Mouse (Mus musculus) embryonic facial prominence, embryonic 14.5 days (tissue): ENCODE results near the gene Actrt2. TPM values are rescaled to one million over a fixed set of nuclear protein-coding genes. Genes with fewer than 3 reads are reported as not detected.

ENCODE experiments used
- ATAC-seq: fragments of 200-750 bp; cut with Nextera tagmentation; 2 replicates; pipeline ENCODE4 v1.8.0; 2017; ENCODE audit warnings: low read depth, moderate number of reproducible peaks, moderate TSS enrichment
- DNase-seq: peaks from one replicate; pipeline ENCODE4 v3.0.0-alpha.2; 2015; ENCODE audit warnings: low spot score
- H3K27ac ChIP-seq: fragments of 300-500 bp; sonication (generic); replicated peaks from 2 replicates; pipeline ENCODE4 v1.5.1; 2014; ENCODE audit warnings: low read depth, mild to moderate bottlenecking, low read length, moderate library complexity
- H3K27me3 ChIP-seq: fragments of 300-500 bp; sonication (generic); replicated peaks from 2 replicates; pipeline ENCODE4 v1.6.1; 2014; ENCODE audit warnings: low read length; ENCODE audit not compliant: control insufficient read depth, insufficient read depth
- H3K36me3 ChIP-seq: fragments of 300-500 bp; sonication (generic); 2 replicates; pipeline ENCODE4 v1.6.1; 2014; ENCODE audit warnings: low read length, mixed read lengths; ENCODE audit not compliant: control insufficient read depth, insufficient read depth
- H3K4me1 ChIP-seq: fragments of 300-500 bp; sonication (generic); 2 replicates; pipeline ENCODE4 v1.6.1; 2014; ENCODE audit warnings: antibody characterized with exemption, low read length; ENCODE audit not compliant: control insufficient read depth, insufficient read depth
- H3K4me2 ChIP-seq: fragments of 300-500 bp; sonication (generic); 2 replicates; pipeline ENCODE4 v1.6.1; 2014; ENCODE audit warnings: low read depth, mild to moderate bottlenecking, low read length, moderate library complexity, mixed read lengths
- H3K4me3 ChIP-seq: fragments of 300-500 bp; sonication (generic); 2 replicates; pipeline ENCODE4 v1.5.1; 2014; ENCODE audit warnings: low read depth, mild to moderate bottlenecking, low read length
- H3K9ac ChIP-seq: fragments of 300-500 bp; sonication (generic); 2 replicates; pipeline ENCODE4 v1.6.1; 2014; ENCODE audit warnings: low read depth, mild to moderate bottlenecking, low read length, moderate library complexity, mixed read lengths
- H3K9me3 ChIP-seq: fragments of 300-500 bp; sonication (generic); 2 replicates; pipeline ENCODE4 v1.6.1; 2016; ENCODE audit warnings: low read length; ENCODE audit not compliant: control insufficient read depth
- WGBS: fragments of 180-500 bp; shearing (Covaris S2); extraction: QIAGEN DNeasy Blood & Tissue Kit; methylation state at CpG from one replicate; pipeline ENCODE4 v1.1.7; 2014; 5-methylcytosine and 5-hydroxymethylcytosine counted together
- polyA plus RNA-seq: library from polyadenylated mRNA; unstranded; fragments of >200 nt; fragmentation: Nextera tagmentation; extraction: Ambion mirVana; gene quantifications from 2 replicates; pipeline ENCODE4 v1.2.1, GENCODE M21; 2014

Actrt2 gene
- not detected in 2 replicates for polyA plus RNA-seq

GRCm38 (mm10) chr4:154667767-154668166, at the start of gene Actrt2:
Actrt2 (minus strand) TSS chr4:154667867.
- WGBS: 93% methylated on average over 2 of the region's 2 CpGs
- H3K36me3 ChIP-seq: no peaks in the 10 kb centered on the region
- no peak within 1 kb of the TSS for H3K4me2 ChIP-seq
- H3K27ac ChIP-seq: no peak within 1 kb of the TSS
- DNase-seq: no peak
- no peak within 1 kb of the TSS for H3K9ac ChIP-seq
- no peaks in the 10 kb centered on the region for H3K27me3 ChIP-seq
- H3K4me3 ChIP-seq: no peak within 1 kb of the TSS
- H3K9me3 ChIP-seq: no peaks in the 10 kb centered on the region
- 0 out of 2 replicates have a peak, but pooled peaks cover 5% of the 10 kb centered on the region for H3K4me1 ChIP-seq
- no peak for ATAC-seq

- Histone ChIP-seq H3K9ac (no peak overlapping the region), H3K4me2 (no peak overlapping the region)
- no peak for DNase-seq
Observed at GRCm38 (mm10) chr4:154709391-154710107, 41.9 kb upstream of the Actrt2 start.

GRCm38 (mm10) chr4:154708811-154709210, 41.1 kb upstream of the Actrt2 start:
- DNase-seq: no peak
- no peak overlapping the region for H3K27ac ChIP-seq
- no peaks in the 10 kb centered on the region for H3K9me3 ChIP-seq
- WGBS: 46% methylated on average over 2 of the region's 2 CpGs
- H3K4me2 ChIP-seq: no peak overlapping the region
- H3K9ac ChIP-seq: no peak overlapping the region
- H3K27me3 ChIP-seq: peaks cover 10% of the 10 kb centered on the region; the same call in 1 of the 2 replicates
- peaks cover 5% of the 10 kb centered on the region; the same call in 1 of the 2 replicates for H3K4me1 ChIP-seq
- H3K4me3 ChIP-seq: no peak overlapping the region
- no peak for ATAC-seq
- H3K36me3 ChIP-seq: no peaks in the 10 kb centered on the region

More at GRCm38 (mm10) chr4:154709391-154710107, 41.9 kb upstream of the Actrt2 start:
- peaks cover 10% of the 10 kb centered on the region; the same call in 1 of the 2 replicates for H3K27me3 ChIP-seq
- no peaks in the 10 kb centered on the region for H3K4me1 ChIP-seq
- WGBS: 46% methylated on average over 21 of the region's 21 CpGs
- no peak overlapping the region for H3K4me3 ChIP-seq
- H3K36me3 ChIP-seq: no peaks in the 10 kb centered on the region
- H3K9me3 ChIP-seq: no peaks in the 10 kb centered on the region
- H3K27ac ChIP-seq: no peak overlapping the region
- ATAC-seq: no peak

- Histone ChIP-seq H3K27me3 (peaks cover 10% of the 10 kb centered on the region; the same call in 1 of the 2 replicates), H3K27ac (no peak overlapping the region), H3K4me2 (no peak overlapping the region), H3K36me3 (no peaks in the 10 kb centered on the region), H3K4me3 (no peak overlapping the region), H3K4me1 (peaks cover 11% of the 10 kb centered on the region; the same call in 1 of the 2 replicates), H3K9me3 (no peaks in the 10 kb centered on the region), H3K9ac (no peak overlapping the region)
- DNase-seq (peak; percentile 48), ATAC-seq (no peak)
- WGBS: 67% methylated on average over 11 of the region's 11 CpGs
Observed at GRCm38 (mm10) chr4:154708223-154708622, 40.6 kb upstream of the Actrt2 start.

- ATAC-seq (no peak), DNase-seq (no peak)
- no peaks in the 10 kb centered on the region for H3K36me3 ChIP-seq
- no peak overlapping the region for H3K4me2 ChIP-seq
- H3K4me1 ChIP-seq: peaks cover 11% of the 10 kb centered on the region; the same call in 1 of the 2 replicates
- peaks cover 10% of the 10 kb centered on the region; the same call in 1 of the 2 replicates for H3K27me3 ChIP-seq
- no peak overlapping the region for H3K4me3 ChIP-seq
- no peaks in the 10 kb centered on the region for H3K9me3 ChIP-seq
- no peak overlapping the region for H3K9ac ChIP-seq
- H3K27ac ChIP-seq: no peak overlapping the region
- WGBS: 91% methylated on average over 4 of the region's 4 CpGs
Observed at GRCm38 (mm10) chr4:154707521-154707920, 39.9 kb upstream of the Actrt2 start.

GRCm38 (mm10) chr4:154706442-154706841, 38.8 kb upstream of the Actrt2 start:
- 86% methylated on average over 1 of the region's 1 CpGs for WGBS
- Histone ChIP-seq H3K4me2 (no peak overlapping the region), H3K4me3 (no peak overlapping the region), H3K9ac (no peak overlapping the region), H3K9me3 (no peaks in the 10 kb centered on the region), H3K4me1 (peaks cover 11% of the 10 kb centered on the region; the same call in 1 of the 2 replicates), H3K36me3 (no peaks in the 10 kb centered on the region), H3K27me3 (0 out of 2 replicates have a peak, but pooled peaks cover 1% of the 10 kb centered on the region), H3K27ac (no peak overlapping the region)
- no peak for DNase-seq
- ATAC-seq: no peak

GRCm38 (mm10) chr4:154705681-154706080, 38.0 kb upstream of the Actrt2 start:
- Histone ChIP-seq H3K36me3 (no peaks in the 10 kb centered on the region), H3K4me1 (peaks cover 11% of the 10 kb centered on the region; the same call in 1 of the 2 replicates), H3K4me3 (no peak overlapping the region), H3K27me3 (no peaks in the 10 kb centered on the region), H3K9ac (no peak overlapping the region), H3K9me3 (no peaks in the 10 kb centered on the region), H3K27ac (no peak overlapping the region), H3K4me2 (no peak overlapping the region)
- no peak for DNase-seq
- 75% methylated on average over 4 of the region's 4 CpGs for WGBS
- ATAC-seq: no peak

- Histone ChIP-seq H3K4me2 (no peak overlapping the region), H3K9ac (no peak overlapping the region), H3K36me3 (no peaks in the 10 kb centered on the region), H3K4me1 (peaks cover 11% of the 10 kb centered on the region; the same call in 1 of the 2 replicates), H3K27ac (no peak overlapping the region), H3K4me3 (no peak overlapping the region), H3K27me3 (no peaks in the 10 kb centered on the region), H3K9me3 (no peaks in the 10 kb centered on the region)
- DNase-seq (no peak), ATAC-seq (no peak)
- WGBS: 82% methylated on average over 6 of the region's 6 CpGs
Observed at GRCm38 (mm10) chr4:154705056-154705455, 37.4 kb upstream of the Actrt2 start.
